Mouse (Mus musculus): ENCODE data around the gene Bpnt1. TPM values are rescaled to one million over a fixed set of nuclear protein-coding genes. Genes with fewer than 3 reads are reported as not detected.
A peak's percentile ranks its signal among the peaks of the same experiment; 100 is the strongest.

Bpnt1 gene
- polyA plus RNA-seq, 1 experiment from 2014 or later = 31.6 TPM

GRCm38 (mm10) chr1:185404021-185404420, 72.1 kb downstream of the Bpnt1 start:
- Histone ChIP-seq H3K4me3 (replicated peaks) (no peak overlapping the region), H3K27me3 (no peaks in the 10 kb centered on the region), H3K4me2 (replicated peaks) (no peak overlapping the region), H3K4me1 (no peaks in the 10 kb centered on the region), H3K36me3 (peaks cover 79% of the 10 kb centered on the region), H3K9me3 (replicated peaks) (no peaks in the 10 kb centered on the region), H3K27ac (replicated peaks) (no peak overlapping the region), H3K9ac (no peak overlapping the region)
- WGBS = 28% methylated on average over 2 of the region's 2 CpGs
- ATAC-seq (ENCODE audit: insufficient number of reproducible peaks, low FRiP score, low TSS enrichment, low read depth) = no peak

- Histone ChIP-seq H3K9me3 (replicated peaks) (no peaks in the 10 kb centered on the region), H3K4me3 (replicated peaks) (no peak overlapping the region), H3K27me3 (no peaks in the 10 kb centered on the region), H3K9ac (no peak overlapping the region), H3K27ac (replicated peaks) (no peak overlapping the region), H3K36me3 (peaks cover 79% of the 10 kb centered on the region), H3K4me2 (replicated peaks) (no peak overlapping the region), H3K4me1 (no peaks in the 10 kb centered on the region)
- ATAC-seq (ENCODE audit: insufficient number of reproducible peaks, low FRiP score, low TSS enrichment, low read depth) = no peak
- 92% methylated on average over 10 of the region's 10 CpGs for WGBS
These were observed 74.0 kb downstream of the Bpnt1 start for GRCm38 (mm10) chr1:185405921-185406320.

MicroRNAs encoded within 50 kb of the gene (microRNA counts, 519-probe panel; counts per million panel counts)
- 2,201 counts per million, percentile 49 among the panel's probes with 10 or more counts for microRNA mmu-miR-194

Small RNAs within 50 kb of the gene (microRNA-seq; reads per million reads assigned to microRNA genes)
- 3.1 reads per million, percentile 14 among the genes with 10 or more reads in this experiment for gene Mir194-1 (ENCODE audit: borderline number of aligned reads)
- gene Mir215 (ENCODE audit: borderline number of aligned reads) = 21.4 reads per million, percentile 38 among the genes with 10 or more reads in this experiment

Other genes with a start within 250 kb of the Bpnt1 start
- gene Rab3gap2, start 128.0 kb upstream of the Bpnt1 start, polyA plus RNA-seq (2015; fragmentation: Nextera tagmentation; extraction: Ambion mirVana) = 22.0 and 22.9 TPM in 2 replicates
- 24.4 and 25.1 TPM in 2 replicates for gene Iars2, start 2.8 kb upstream of the Bpnt1 start, polyA plus RNA-seq (2015; fragmentation: Nextera tagmentation; extraction: Ambion mirVana)
- 144 and 145 TPM in 2 replicates for gene Eprs, start 30.9 kb downstream of the Bpnt1 start, polyA plus RNA-seq (2015; fragmentation: Nextera tagmentation; extraction: Ambion mirVana)
- gene Slc30a10, start 122.7 kb downstream of the Bpnt1 start, polyA plus RNA-seq (2015; fragmentation: Nextera tagmentation; extraction: Ambion mirVana) = 0.17 and 0.29 TPM in 2 replicates

Measured in embryonic facial prominence, embryonic 15.5 days (tissue).